Mouse (Mus musculus) myocyte (in vitro differentiated cells): ENCODE results near the gene Gdf15.

Experiments used
- MAX ChIP-seq: IDR thresholded peaks from one replicate; pipeline ENCODE4 v1.6.1; 2011; ENCODE audit warnings: low read depth, mild to moderate bottlenecking, control low read depth
- MYOG ChIP-seq, 3 experiments: IDR thresholded peaks; one replicate each; pipeline ENCODE4 v1.6.1; 2011; ENCODE audit warnings: control low read depth in 2 of 3, low read depth in 2 of 3, mild to moderate bottlenecking in 2 of 3; ENCODE audit not compliant: insufficient read length in 2 of 3, control insufficient read depth in 1 of 3, insufficient read depth in 1 of 3
- POLR2A ChIP-seq: IDR thresholded peaks from one replicate; pipeline ENCODE4 v1.6.1; 2011; ENCODE audit warnings: low read depth, mild to moderate bottlenecking, control low read depth, moderate library complexity; ENCODE audit not compliant: insufficient read length

GRCm38 (mm10) chr8:70595811-70596210 lies 36.4 kb downstream of the Gdf15 start:
- TF ChIP-seq POLR2A = no peak
- TF ChIP-seq MYOG (IDR thresholded peaks at IDR 0.05; ENCODE audit: control insufficient read depth in 1 of 3, insufficient read depth in 1 of 3, insufficient read length in 2 of 3, low read depth in 2 of 3) = no peak
- no peak for TF ChIP-seq MAX
